Mouse (Mus musculus): ENCODE measurements around the gene Gm45783. TPM values are rescaled to one million over a fixed set of nuclear protein-coding genes. Genes with fewer than 3 reads are reported as not detected.
"Not testable (repeated sequence)": the region's sequence is repeated elsewhere in the genome, so short reads cannot be mapped to it uniquely, and the experiment has no call there.

The Gm45783 gene
- under 1 TPM in 1 of 4 experiments, not detected in 3; 0.67 TPM for total RNA-seq (2022)

- DNase-seq (ENCODE audit: low spot score in 2 of 2): not testable (repeated sequence)
Measured at GRCm38 (mm10) chr7:7374431-7374830, at the start of gene Gm45783. Gm45783 (minus strand) TSS chr7:7374573.

GRCm38 (mm10) chr7:7399603-7400002 lies 25.2 kb upstream of the Gm45783 start, which contains the start of gene Vmn2r31:
Vmn2r31 (minus strand) TSS chr7:7399703.
- DNase-seq (ENCODE audit: low spot score in 2 of 2): not testable (repeated sequence)

DNA sequence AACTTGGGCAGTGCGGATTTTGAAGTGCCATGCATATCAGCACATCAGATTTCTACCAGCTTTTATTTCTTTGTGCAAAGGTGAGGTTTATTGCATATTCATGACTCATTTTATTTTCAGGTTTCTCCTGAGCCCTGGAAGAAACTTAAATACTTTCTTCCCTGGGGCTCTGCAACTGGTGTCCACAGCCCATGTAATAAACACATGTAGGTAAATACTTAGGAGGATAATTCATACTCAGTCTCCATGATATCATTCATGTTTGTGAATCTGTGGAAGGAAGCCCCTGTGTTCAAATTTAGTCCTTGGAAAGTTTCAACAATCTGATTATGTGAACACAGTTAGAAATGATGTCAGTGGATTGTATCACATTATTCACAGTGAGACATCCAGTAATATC lies 36.9 kb downstream of the Gm45783 start, which contains the start of gene Vmn2r30:
Gene Vmn2r30 (minus strand): TSS at position 101 of the 400 bp plus-strand sequence.
- DNase-seq (ENCODE audit: low spot score in 2 of 2): not testable (repeated sequence)

DNA sequence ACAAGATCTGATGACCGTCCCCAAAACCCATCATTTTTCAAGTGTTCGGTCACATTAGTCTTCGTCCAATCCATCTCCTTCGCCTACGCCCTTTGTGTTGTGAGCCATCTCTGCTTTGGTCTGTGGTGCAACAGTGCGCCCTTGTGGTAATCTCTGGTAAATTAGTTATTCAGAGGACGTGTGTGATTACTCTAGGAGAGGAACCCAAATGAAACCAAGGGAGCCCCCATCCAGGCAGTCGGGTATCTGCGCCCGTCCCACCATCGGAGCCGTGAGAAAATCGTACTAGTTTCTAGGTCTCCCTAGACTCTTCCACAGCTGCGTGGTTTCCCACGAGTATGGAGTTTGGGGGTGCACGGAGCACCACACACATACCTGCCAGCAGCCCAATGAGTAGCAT lies 78.8 kb downstream of the Gm45783 start:
- peak; percentile 52 to 63 for DNase-seq (ENCODE audit: low spot score in 2 of 2)

Small RNAs within 50 kb of the gene (microRNA-seq; reads per million reads assigned to microRNA genes)
- gene Mir5620: 8.9 to 16.9 reads per million in 2 experiments

Other genes with a start within 250 kb of the Gm45783 start
- gene Zfp773, start 237.8 kb downstream of the Gm45783 start, total RNA-seq (2022): 1 to 10 TPM; 2.3 to 3.5 (median 3.0) TPM
- gene Zfp418, start 203.2 kb downstream of the Gm45783 start, total RNA-seq (2022): 1 to 10 TPM; 7.0 to 9.4 (median 8.6) TPM
- gene Zfp772, start 164.6 kb downstream of the Gm45783 start, total RNA-seq (2022): 10 to 100 TPM in 1 of 4 experiments, 1 to 10 TPM in 3; 7.0 to 10.2 (median 9.0) TPM
- 1 to 10 TPM; 1.9 to 4.2 (median 2.2) TPM for gene Vmn2r29, start 127.2 kb downstream of the Gm45783 start, total RNA-seq (2022)
- 10 to 100 TPM; 11.4 to 12.6 (median 11.8) TPM for gene Gm45844, start 96.3 kb downstream of the Gm45783 start, total RNA-seq (2022)
- 100 to 1,000 TPM; 119 to 129 (median 124) TPM for gene Clcn4, start 73.7 kb downstream of the Gm45783 start, total RNA-seq (2022)
- under 1 TPM; 0.16 to 0.45 (median 0.27) TPM for gene Vmn2r30, start 37.0 kb downstream of the Gm45783 start, total RNA-seq (2022)
- gene Vmn2r31, start 25.1 kb upstream of the Gm45783 start, total RNA-seq (2022): not detected
- gene Vmn2r32, start 105.4 kb upstream of the Gm45783 start, total RNA-seq (2022): not detected
- gene Vmn2r33, start 192.2 kb upstream of the Gm45783 start, total RNA-seq (2022): not detected

Data from layer of hippocampus, adult 8-10 months (tissue).